Mouse (Mus musculus) lung, embryonic 16.5 days (tissue): ENCODE data around the gene Cep112. TPM values are rescaled to one million over a fixed set of nuclear protein-coding genes. Genes with fewer than 3 reads are reported as not detected.

Experiments
- ATAC-seq: fragments of 200-750 bp; cut with Nextera tagmentation; 2 replicates; pipeline ENCODE4 v1.8.0; 2017; ENCODE audit warnings: low read depth, mild to moderate bottlenecking, moderate library complexity
- H3K27ac ChIP-seq: fragments of 300-500 bp; sonication (generic); 2 replicates; pipeline ENCODE4 v1.5.1; 2014; ENCODE audit warnings: mild to moderate bottlenecking, control low read depth, low read length
- H3K27me3 ChIP-seq: fragments of 300-500 bp; sonication (generic); 2 replicates; pipeline ENCODE4 v1.6.1; 2014; ENCODE audit warnings: low read depth, low read length, mixed read lengths; ENCODE audit not compliant: control insufficient read depth, insufficient read depth
- H3K36me3 ChIP-seq: fragments of 300-500 bp; sonication (generic); 2 replicates; pipeline ENCODE4 v1.6.1; 2014; ENCODE audit warnings: low read length; ENCODE audit not compliant: control insufficient read depth, insufficient read depth
- H3K4me1 ChIP-seq: fragments of 300-500 bp; sonication (generic); replicated peaks from 2 replicates; pipeline ENCODE4 v1.6.1; 2014; ENCODE audit warnings: low read length, mixed read lengths; ENCODE audit not compliant: control insufficient read depth, insufficient read depth
- H3K4me2 ChIP-seq: fragments of 300-500 bp; sonication (generic); 2 replicates; pipeline ENCODE4 v1.6.1; 2014; ENCODE audit warnings: low read depth, low read length, control low read depth
- H3K4me3 ChIP-seq: fragments of 300-500 bp; sonication (generic); 2 replicates; pipeline ENCODE4 v1.5.1; 2014; ENCODE audit warnings: mild to moderate bottlenecking, low read length, control low read depth
- H3K9ac ChIP-seq: fragments of 300-500 bp; sonication (generic); 2 replicates; pipeline ENCODE4 v1.6.1; 2014; ENCODE audit warnings: low read length, control low read depth
- H3K9me3 ChIP-seq: fragments of 300-500 bp; sonication (generic); 2 replicates; pipeline ENCODE4 v1.6.1; 2016; ENCODE audit warnings: low read length; ENCODE audit not compliant: control insufficient read depth
- WGBS: fragments of 180-500 bp; shearing (Covaris S2); extraction: QIAGEN DNeasy Blood & Tissue Kit; methylation state at CpG from one replicate; pipeline ENCODE4 v1.1.7; 2014; 5-methylcytosine and 5-hydroxymethylcytosine counted together
- polyA plus RNA-seq: library from polyadenylated mRNA; unstranded; fragments of >200 nt; fragmentation: Nextera tagmentation; extraction: Ambion mirVana; gene quantifications from 2 replicates; pipeline ENCODE4 v1.2.1, GENCODE M21; 2015

The Cep112 gene
- polyA plus RNA-seq, 1 experiment from 2014 or later, result 15.4 TPM

- Histone ChIP-seq H3K9me3 (no peaks in the 10 kb centered on the region), H3K4me1 (no peaks in the 10 kb centered on the region), H3K9ac (no peak overlapping the region), H3K4me3 (no peak overlapping the region), H3K4me2 (no peak overlapping the region), H3K27me3 (no peaks in the 10 kb centered on the region), H3K27ac (no peak overlapping the region), H3K36me3 (no peaks in the 10 kb centered on the region)
- ATAC-seq, result no peak
- 71% methylated on average over 7 of the region's 7 CpGs for WGBS
Observed at GRCm38 (mm10) chr11:108396076-108396829, 28.7 kb upstream of the Cep112 start.

- Histone ChIP-seq H3K27ac (no peak overlapping the region), H3K9ac (no peak overlapping the region), H3K36me3 (no peaks in the 10 kb centered on the region), H3K27me3 (no peaks in the 10 kb centered on the region), H3K4me3 (no peak overlapping the region), H3K4me2 (no peak overlapping the region), H3K9me3 (no peaks in the 10 kb centered on the region), H3K4me1 (no peaks in the 10 kb centered on the region)
- ATAC-seq, result no peak
- 67% methylated on average over 7 of the region's 9 CpGs for WGBS
Observed at GRCm38 (mm10) chr11:108409876-108410644, 14.9 kb upstream of the Cep112 start.

GRCm38 (mm10) chr11:108416360-108416759 is 8.6 kb upstream of the Cep112 start:
- Histone ChIP-seq H3K36me3 (no peaks in the 10 kb centered on the region), H3K9me3 (no peaks in the 10 kb centered on the region), H3K4me1 (no peaks in the 10 kb centered on the region), H3K4me2 (no peak overlapping the region), H3K27me3 (no peaks in the 10 kb centered on the region), H3K9ac (no peak overlapping the region), H3K27ac (no peak overlapping the region), H3K4me3 (no peak overlapping the region)
- ATAC-seq, result no peak
- WGBS, result 93% methylated on average over 1 of the region's 1 CpGs

- WGBS, result 39% methylated on average over 1 of the region's 1 CpGs
- no peaks in the 10 kb centered on the region for H3K4me1 ChIP-seq
- peak; percentile 52; the same call in 1 of the 2 replicates for ATAC-seq
Observed at GRCm38 (mm10) chr11:108418540-108418939, 6.5 kb upstream of the Cep112 start.

GRCm38 (mm10) chr11:108419242-108419641 is 5.8 kb upstream of the Cep112 start:
- H3K9ac ChIP-seq, result no peak overlapping the region
- no peaks in the 10 kb centered on the region for H3K27me3 ChIP-seq
- H3K36me3 ChIP-seq, result no peaks in the 10 kb centered on the region
- H3K9me3 ChIP-seq, result no peaks in the 10 kb centered on the region
- H3K4me1 ChIP-seq, result peaks cover 4% of the 10 kb centered on the region
- no peak overlapping the region for H3K27ac ChIP-seq
- no peak for ATAC-seq
- whole genome bisulfite sequencing, result 77% methylated on average over 6 of the region's 6 CpGs
- H3K4me2 ChIP-seq, result no peak overlapping the region
- H3K4me3 ChIP-seq, result no peak overlapping the region

More at GRCm38 (mm10) chr11:108418540-108418939, 6.5 kb upstream of the Cep112 start:
- no peak overlapping the region for H3K27ac ChIP-seq
- no peaks in the 10 kb centered on the region for H3K36me3 ChIP-seq
- H3K4me2 ChIP-seq, result no peak overlapping the region
- H3K27me3 ChIP-seq, result no peaks in the 10 kb centered on the region
- no peak overlapping the region for H3K9ac ChIP-seq
- H3K9me3 ChIP-seq, result no peaks in the 10 kb centered on the region
- no peak overlapping the region for H3K4me3 ChIP-seq

- no peak for ATAC-seq
- Histone ChIP-seq H3K27ac (no peak overlapping the region), H3K4me3 (no peak overlapping the region), H3K9me3 (no peaks in the 10 kb centered on the region), H3K4me1 (peaks cover 5% of the 10 kb centered on the region), H3K9ac (no peak overlapping the region), H3K4me2 (no peak overlapping the region), H3K27me3 (no peaks in the 10 kb centered on the region), H3K36me3 (no peaks in the 10 kb centered on the region)
- WGBS, result 63% methylated on average over 4 of the region's 4 CpGs
Observed at GRCm38 (mm10) chr11:108420751-108421150, 4.2 kb upstream of the Cep112 start.

GRCm38 (mm10) chr11:108423221-108423620 is 1.8 kb upstream of the Cep112 start:
- Histone ChIP-seq H3K27me3 (no peaks in the 10 kb centered on the region), H3K9ac (no peak overlapping the region), H3K4me3 (no peak overlapping the region), H3K36me3 (no peaks in the 10 kb centered on the region), H3K4me1 (peaks cover 11% of the 10 kb centered on the region), H3K9me3 (no peaks in the 10 kb centered on the region), H3K27ac (no peak overlapping the region), H3K4me2 (no peak overlapping the region)
- ATAC-seq, result no peak
- WGBS, result 77% methylated on average over 7 of the region's 7 CpGs

- H3K4me3 ChIP-seq, result peak overlapping the region; percentile 70
- WGBS, result 14% methylated on average over 5 of the region's 5 CpGs
- no peak for ATAC-seq
- H3K9me3 ChIP-seq, result no peaks in the 10 kb centered on the region
- H3K9ac ChIP-seq, result peak overlapping the region; percentile 57; the same call in 1 of the 2 replicates
- no peaks in the 10 kb centered on the region for H3K36me3 ChIP-seq
- H3K4me1 ChIP-seq, result peaks cover 11% of the 10 kb centered on the region
- H3K27me3 ChIP-seq, result no peaks in the 10 kb centered on the region
- no peak overlapping the region for H3K27ac ChIP-seq
- H3K4me2 ChIP-seq, result peak overlapping the region; percentile 82
Observed at GRCm38 (mm10) chr11:108424111-108424510, 881 bp upstream of the Cep112 start.

- H3K27ac ChIP-seq, result no peak overlapping the region
- peak overlapping the region; percentile 82 for H3K4me2 ChIP-seq
- peak; percentile 40 for ATAC-seq
- H3K27me3 ChIP-seq, result no peaks in the 10 kb centered on the region
- peaks cover 11% of the 10 kb centered on the region for H3K4me1 ChIP-seq
- no peaks in the 10 kb centered on the region for H3K9me3 ChIP-seq
- H3K4me3 ChIP-seq, result peak overlapping the region; percentile 70
- no peaks in the 10 kb centered on the region for H3K36me3 ChIP-seq
- peak overlapping the region; percentile 74 for H3K9ac ChIP-seq
- 3% methylated on average over 14 of the region's 14 CpGs for WGBS
Observed at GRCm38 (mm10) chr11:108425592-108425921, 565 bp downstream of the Cep112 start.
